Mouse (Mus musculus): Measurements from ENCODE around the gene Dennd1a.
"Not testable (repeated sequence)": the region's sequence is repeated elsewhere in the genome, so short reads cannot be mapped to it uniquely, and the experiment has no call there.

Dennd1a gene

DNA sequence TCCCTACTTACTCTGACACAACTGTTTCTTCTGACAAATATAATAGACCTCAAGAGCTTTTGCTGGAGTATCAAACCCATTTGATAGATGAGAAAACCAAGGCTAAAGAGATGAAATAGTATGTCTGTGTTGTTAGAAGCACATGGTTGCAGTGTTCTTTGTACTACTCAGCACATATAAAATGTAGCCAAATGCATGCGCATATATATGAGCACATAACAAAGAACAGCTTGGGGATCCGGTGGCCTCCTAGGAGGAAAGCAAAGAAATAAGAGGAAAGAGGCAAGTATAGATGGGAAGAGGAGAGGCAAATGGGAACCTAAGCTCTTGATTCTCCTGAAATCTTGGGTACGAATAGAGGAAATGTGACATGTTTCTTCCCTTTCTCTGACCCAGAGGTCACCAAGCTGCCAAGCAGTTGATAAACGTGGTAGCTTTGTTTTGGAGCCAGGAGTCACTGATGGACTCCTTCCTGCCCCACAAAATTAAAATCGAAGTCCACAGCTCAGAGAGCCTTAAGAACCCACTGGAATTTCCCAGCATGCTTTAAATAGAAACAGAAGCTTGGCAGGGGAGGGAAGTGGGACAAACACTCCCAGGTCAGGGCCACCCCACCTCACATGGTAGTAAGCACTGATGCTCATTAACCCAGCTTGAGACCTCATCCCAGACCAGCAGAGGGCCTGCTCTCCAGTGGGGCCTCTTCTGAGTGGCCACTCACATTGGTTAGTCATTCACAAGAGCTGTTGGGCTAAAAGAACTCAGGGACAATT is 317.3 kb downstream of the Dennd1a start:
- DNase-seq (ENCODE audit: low read depth, low spot score), result no peak

DNA sequence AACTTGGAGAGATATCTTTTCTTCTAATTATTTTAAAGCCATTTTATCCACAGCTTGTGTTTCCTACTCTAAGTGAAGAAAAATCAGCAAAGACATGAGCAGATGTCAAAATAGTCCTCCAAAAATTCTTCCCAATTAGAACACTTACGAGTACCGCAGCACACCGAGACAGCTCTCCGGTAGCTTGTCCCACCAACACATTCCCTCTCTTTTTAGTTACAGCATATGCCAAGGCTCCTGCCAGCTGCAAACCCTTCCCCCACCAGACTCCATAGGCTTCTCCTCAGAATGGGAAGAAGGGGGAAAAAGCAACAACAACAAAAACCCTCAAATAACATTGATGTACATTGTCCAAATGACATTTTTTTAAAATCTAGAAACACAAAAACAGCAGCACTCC is 322.7 kb downstream of the Dennd1a start:
- no peak for DNase-seq (ENCODE audit: low read depth, low spot score)

DNA sequence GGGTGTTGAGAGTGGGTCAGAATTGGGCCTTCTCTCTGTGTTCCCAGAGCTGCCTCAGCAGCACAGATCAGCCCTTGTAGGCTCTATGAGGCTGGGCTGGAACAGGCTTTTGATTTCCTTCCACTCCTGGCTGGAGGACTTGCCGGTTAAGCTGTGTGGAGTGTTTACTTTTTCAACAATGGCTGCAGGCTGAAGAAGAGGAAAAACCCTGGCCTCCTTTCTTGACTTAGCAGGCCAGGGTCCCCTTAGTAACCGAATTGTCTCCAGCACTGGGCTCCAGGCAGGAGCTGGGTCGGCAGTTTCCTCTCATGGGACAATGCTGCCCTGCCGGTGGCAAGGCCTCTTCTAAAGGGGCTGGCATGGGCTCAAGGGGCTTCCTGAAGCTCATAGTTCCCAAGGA is 323.8 kb downstream of the Dennd1a start:
- no peak for DNase-seq (ENCODE audit: low read depth, low spot score)

DNA sequence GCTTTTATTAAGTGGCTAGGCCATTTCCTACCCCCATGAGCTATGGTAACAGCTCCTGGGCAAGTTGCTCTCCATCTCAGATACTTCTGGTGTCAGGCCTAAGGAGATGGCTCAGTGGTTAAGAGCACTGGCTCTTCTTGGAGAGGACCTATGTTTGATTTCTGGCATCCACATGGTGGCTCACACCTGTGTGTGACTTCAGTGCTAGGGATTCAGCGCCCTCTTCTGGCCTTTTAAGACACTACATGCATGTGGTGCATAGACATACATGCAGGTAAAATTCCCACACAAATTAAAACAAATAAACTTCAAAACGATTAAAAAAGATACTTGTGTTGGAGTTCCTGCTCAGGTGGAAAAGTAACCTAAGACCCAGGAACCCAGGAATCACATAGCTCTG is 338.8 kb downstream of the Dennd1a start:
- no peak for DNase-seq (ENCODE audit: low read depth, low spot score)

DNA sequence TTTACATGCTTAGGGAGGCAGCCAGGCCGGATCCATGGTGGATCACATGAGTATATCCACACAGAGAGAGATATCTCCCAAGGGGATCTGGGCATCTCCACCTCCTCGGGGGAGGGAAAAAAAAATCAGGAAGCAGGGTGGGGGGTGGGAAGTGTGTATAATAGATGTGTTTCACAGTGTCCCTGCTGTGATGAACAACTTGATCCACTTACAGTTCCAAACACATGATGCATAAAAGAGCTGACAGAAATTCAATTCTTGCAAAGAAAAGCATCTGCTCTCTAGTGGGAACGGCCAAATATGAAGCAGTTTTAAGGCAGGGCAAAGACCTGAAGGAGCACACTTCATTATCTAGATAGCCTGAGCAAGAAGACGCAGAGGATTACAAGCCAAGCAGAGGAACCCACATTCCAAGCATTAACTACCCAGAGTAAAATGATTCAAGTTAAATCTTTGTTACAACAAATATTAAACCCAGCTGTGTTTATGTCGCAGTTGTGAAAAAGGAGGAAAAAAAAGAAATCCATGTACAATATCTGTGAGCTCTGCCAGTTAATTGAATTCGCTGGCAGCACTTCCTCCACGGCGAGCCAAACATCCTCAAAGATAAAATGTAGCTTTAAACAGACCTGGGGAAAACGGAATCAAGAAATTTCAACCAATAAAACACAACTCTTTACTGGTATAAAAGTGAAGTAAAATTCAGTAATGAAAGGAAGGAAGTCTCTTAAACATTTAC is 341.4 kb downstream of the Dennd1a start:
- no peak for DNase-seq (ENCODE audit: low read depth, low spot score)

DNA sequence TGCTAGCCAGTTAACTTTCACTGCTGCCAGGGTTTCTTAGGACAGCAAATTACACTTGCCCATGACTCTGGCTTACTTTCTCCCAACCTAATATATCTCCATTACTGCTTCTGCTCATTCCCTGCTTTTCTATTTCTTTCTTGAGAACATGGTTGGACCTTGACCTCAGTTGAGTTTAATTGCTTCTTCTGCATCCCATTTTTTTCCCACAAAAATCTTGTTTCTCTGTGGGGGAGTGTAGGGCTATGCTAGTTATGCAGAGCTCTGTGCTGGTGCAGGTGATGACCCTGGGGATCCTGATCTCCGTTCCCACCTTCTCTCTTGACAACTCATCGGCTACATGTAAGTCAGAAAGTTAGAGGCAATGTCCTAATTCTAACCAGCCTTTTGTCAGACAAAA is 344.3 kb downstream of the Dennd1a start:
- DNase-seq (ENCODE audit: low read depth, low spot score), result no peak

DNA sequence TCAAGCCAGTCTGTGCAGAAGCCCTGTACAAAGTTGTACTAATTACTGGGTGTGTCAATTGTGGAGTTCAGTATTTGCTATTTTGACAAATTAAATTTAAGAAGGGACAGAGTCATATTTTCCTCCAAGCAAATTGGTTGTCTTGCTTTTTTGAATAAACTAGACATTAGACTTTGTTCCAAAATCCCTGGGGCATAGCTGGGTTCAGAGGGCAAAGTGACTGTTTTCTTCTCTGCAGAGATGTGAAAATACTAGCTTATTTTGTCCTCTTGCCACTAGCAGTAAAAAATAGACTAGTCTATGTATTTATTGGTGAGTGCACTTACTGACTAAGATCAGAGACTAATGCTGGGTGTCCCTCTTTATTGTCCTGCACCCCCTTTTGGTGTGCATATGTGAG is 345.4 kb downstream of the Dennd1a start:
- no peak for DNase-seq (ENCODE audit: low read depth, low spot score)

DNA sequence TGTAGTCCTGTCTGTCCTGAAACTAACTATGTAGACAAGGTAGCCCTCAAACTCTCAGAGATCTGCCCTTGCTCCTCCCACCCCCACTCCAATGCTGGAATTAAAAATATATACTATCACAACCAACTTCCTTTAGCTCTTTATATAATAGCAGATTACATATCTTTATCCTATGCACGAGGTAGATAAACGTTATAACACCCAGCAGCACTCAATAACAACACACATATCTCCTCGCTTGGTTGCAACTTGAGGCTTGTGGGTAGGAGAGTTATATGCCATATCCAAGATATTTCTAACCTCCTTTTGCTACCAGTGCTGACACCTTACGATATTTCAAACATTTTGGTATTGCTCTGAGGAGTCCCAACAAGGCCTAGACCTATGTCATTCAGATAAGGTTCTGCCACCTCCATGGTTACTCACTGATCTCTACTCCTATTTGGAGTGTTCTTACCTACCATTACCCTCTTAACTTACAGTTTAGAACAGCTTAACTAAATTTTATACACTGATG is 346.3 kb downstream of the Dennd1a start:
- DNase-seq (ENCODE audit: low read depth, low spot score), result no peak

DNA sequence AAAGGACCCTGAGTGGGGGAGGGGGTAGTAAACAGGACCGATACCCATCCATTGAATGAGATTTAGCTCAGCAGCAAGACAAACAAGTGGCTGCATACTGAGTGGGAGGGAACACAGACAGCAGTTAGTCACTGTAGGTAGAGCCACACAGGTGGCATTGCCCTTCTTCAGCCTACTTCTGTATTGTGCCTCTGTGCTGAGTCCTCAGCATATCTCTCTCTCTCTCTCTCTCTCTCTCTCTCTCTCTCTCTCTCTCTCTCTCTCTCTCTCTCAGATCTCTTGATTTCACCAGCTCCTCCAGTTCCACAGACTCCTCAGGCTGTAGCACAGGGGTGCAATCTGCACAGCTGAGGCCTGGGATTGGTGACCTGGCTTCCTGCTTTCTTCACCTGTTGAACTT is 347.2 kb downstream of the Dennd1a start:
- no peak for DNase-seq (ENCODE audit: low read depth, low spot score)

DNA sequence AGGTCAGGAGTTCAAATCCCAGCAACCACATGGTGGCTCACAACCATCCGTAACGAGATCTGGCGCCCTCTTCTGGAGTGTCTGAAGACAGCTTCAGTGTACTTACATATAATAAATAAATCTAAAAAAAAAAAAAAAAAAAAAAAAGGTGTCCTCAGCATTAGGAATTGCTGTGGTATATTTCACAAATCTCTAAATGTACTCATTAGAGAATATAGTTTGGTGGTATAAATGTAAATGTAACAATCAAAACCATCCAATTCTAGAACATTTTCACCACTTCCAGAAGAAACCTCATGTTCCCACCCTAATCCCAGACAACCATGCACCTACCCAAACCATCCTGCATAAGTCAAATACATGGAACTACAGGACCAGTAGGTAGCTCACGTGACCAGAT is 350.3 kb downstream of the Dennd1a start:
- DNase-seq (ENCODE audit: low read depth, low spot score), result not testable (repeated sequence)

DNA sequence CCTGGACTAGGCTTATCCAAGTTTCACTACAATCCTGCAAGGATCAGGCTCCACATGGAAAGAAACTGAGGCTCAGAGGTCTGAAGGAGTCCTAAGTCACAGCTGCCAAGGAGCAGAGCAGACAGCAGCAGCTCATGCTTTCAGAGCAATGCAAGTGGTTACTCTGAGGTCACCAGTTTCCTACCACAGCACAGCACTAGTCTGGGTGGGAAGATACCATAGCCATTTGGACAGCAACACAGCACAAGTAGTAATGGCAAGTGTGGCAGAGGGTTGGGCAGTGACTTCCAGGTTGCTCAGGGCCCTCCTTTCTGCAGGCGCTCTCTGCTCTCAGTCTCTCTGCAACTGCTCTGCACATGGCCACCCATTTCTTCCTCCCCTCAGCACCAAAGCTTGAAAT is 354.9 kb downstream of the Dennd1a start:
- DNase-seq (ENCODE audit: low read depth, low spot score), result no peak

DNA sequence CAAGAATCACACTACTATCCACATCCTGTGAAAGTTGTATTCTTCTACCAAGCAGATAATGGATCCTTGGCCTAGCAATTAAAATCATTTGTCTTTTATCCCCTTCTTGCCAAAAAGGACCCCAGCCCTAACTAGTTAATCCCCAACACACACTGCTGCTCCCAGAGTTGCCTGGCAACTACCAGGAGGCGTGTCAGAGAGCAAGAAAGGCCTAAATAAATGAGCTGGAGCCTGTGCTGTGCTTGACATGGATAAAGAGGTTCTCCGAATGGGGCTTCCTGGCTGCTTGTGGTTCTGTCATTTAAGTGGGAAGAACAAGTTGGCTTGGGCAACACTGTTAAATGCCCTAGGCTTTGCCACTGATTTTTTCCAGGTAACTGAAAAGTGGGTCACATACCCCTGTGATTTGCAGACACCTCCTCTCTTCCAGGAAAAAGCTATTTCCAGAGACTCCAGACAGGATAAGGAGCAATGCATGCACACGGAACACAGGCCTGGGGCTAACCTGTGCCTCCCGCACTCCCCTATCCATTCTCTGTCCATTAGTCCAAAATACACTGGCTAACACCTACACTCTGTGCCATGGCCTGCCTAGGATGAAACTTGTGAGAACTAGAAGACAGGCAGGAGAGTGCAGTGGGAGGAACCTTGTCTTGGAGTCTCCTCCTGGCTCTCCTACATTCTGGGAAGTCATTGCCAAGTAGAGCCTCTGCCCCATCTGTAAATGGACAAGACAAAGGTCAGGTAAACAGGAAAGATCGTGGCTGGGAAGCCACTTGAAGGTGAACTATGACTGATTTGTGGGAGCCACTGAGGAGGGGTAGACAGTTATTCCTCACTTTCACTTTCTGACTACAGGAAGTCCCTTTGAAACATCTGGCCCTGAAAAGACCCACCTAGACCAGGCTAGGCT is 355.9 kb downstream of the Dennd1a start:
- DNase-seq (ENCODE audit: low read depth, low spot score), result no peak

DNA sequence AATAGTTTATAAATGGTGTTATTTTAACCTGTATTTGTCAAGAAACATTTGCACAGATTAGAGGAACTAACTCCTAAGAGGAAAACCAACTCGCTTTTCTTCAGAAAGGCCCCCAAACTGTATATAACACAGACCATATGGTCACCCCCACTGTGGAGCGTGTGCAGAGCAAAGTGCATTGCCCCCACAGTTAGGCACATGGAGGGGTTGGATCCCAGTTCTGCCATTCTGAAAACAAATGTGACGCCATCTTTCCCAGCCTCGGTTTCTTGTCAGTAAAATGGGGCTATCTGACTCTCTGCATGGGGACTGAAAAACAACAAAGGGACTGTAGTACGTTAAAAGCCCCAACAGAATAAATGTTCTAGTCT is 361.1 kb downstream of the Dennd1a start:
- no peak for DNase-seq (ENCODE audit: low read depth, low spot score)

DNA sequence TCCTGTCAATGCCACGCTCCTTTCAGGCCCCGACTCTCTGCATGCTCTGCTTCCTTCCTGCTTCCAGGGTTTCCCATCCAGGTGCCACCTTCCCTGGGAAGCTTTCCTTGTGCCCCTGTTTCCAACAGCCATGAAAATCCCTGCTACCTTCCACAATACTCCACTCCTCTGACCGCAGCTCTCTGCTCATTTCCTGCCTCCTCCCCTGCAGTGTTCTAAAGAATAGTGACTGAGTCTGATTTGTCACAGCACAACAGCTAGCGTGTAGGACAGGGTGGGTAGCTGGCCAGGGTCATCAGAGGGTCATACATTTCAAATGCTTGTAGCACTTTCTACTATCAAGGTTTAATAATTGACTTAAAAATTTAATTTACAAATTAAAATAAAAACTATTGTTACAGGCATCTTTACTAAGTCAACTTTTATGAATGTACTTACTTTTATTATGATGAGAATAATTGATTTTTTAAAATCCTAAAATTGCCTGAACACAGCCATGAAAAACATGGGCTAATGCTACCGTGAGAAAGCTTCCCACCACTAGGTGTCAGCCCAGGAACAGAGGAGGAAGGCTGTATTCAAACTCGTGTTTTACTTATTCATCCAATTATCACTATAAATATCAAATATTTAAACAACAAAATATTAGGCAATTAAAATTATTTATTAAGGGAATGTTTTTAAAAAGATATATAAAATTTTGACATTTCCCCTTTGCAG is 361.6 kb downstream of the Dennd1a start:
- DNase-seq (ENCODE audit: low read depth, low spot score), result no peak

DNA sequence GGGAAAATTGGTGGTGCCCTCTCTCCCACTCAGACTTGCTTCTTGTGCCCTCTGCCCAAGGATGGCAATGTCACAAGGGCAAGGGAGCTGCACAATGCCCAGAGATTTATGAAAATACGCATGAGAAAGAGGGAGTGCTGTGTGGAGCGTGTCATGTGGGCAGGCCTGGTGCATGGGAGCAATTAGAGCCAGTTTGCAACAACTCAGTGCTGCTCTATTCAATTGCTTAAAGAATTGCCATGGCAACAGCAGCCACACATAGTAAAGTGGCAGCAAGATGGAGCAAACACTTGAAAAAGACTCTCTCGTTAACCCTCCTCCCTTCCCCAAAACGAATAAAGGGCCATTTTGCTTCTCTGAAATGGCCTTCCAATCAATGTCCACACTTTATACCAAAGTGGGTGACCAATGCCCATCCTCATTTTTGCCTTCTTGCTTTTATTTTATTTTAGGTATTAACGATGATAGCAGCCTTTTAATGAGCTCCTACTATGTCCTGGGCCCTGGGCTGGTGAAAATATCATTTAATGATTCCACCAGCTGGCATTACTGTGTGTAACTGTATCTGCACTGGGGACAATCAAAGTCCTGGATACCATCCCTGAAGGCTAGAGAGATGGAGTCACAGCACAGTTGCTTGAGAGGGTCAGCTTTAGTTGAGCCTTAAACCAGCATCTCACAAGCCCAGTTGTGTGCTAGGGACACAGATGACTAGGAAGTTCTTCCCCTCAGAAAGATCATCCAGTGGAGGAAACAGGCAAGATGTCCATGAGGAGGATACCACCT is 378.3 kb downstream of the Dennd1a start:
- no peak for DNase-seq (ENCODE audit: low read depth, low spot score)

DNA sequence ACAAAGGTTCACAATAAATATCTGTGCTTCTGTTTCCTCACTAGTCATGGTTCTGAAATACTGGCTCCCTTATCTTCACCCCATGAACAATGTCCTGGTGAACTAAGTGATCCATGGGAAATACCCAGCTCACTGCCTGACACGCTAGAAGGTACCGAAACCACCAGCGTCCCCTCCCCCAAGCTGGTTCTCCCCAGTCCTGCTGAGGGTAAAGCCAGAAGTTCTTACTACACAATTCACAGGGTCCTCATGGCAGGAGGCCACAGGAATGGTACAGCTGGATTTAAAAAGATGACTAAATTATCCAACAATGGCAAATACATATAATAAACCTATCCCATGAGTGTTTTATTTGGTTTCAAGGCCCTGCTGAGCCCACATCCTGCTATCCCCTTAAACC is 378.9 kb downstream of the Dennd1a start:
- DNase-seq (ENCODE audit: low read depth, low spot score), result no peak

DNA sequence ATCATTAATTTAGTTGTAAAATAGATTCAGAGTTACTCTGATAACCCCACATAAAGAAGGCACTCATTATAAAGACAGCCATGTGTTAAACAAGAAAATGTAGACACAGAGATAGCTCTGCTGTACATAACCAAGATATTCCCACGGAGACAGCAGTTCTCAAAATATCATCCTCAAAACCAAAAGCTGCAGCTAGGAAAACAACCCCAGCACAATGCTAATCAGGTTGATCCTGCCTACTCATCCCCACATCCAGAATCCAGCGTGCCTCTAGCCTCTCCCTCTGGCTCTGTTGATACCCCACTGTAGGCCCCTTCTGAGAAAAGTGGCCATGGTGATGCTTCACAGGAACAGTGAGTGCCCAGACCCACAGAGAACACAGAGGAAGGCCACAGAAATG is 380.9 kb downstream of the Dennd1a start:
- DNase-seq (ENCODE audit: low read depth, low spot score), result no peak

DNA sequence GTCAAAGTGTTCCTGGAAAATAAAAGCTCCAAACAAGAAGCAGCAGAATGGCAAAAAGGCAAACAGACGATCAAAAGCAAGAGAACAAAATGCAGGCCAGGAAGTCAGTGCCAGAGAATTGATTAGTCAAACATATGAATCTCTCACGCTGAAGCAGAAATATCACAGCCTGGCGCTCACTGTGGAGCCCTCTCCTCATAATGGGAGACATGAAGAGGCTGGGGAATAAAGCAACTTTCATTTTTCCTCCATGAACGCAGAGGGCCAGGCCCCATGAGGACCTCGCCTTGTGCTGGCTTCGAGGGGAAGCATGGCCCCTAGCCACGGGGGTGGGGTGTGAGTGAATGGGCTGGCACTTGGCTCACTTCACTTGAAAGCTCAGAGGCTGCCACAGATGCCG is 383.9 kb downstream of the Dennd1a start:
- DNase-seq (ENCODE audit: low read depth, low spot score), result no peak

DNA sequence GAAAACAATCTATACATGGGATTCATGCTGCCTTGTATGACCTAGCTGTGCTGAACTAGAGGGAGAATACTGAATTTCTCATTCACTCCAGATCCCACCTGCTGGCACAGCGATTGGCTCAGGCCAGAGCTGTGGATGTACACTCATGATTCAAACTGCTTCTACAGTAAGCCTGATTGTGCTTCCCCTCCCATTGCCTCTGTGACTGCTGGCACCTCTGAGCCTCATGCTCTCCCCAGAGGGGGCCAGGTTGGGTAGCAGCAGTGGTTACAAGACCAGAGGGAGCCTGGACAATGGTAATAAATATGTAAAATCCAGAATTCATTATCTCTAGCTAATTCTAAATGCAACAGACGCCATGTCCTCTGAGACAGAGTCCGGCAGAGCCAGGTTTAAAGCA is 404.0 kb downstream of the Dennd1a start:
- DNase-seq (ENCODE audit: low read depth, low spot score), result no peak

DNA sequence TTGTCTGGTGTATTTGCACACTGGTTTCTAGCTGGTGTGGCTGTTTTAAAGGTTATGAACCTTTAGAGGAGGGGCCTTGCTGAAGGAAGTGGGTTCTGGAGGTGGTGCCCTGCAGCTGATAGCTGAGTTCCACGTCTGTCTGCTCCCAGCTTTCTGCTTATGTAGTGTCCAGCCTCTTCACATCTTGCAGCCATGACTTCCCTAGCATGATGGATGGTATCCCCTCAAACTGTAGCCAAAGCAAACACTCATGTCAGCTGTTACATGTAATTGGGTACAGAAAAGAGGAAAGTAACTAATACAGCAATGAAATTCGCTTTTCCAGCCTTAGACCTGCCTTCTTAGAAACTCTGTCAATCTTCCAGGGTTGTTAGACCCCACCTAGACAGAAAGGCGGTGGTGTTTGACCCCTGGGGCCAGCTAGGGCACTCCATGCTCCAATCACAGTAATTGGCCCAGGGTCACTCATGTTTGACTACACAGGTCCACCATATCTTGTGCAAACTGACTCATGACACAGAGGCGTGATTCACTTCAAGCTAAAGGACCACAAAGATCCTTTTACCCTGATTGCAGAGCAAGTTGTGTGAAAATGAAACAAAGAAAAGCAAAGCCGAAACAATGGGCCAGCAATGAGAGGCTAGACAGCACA is 405.8 kb downstream of the Dennd1a start:
- no peak for DNase-seq (ENCODE audit: low read depth, low spot score)
